Mouse (Mus musculus) neural tube, embryonic 14.5 days (tissue): ENCODE measurements around the gene Naa80. TPM values are rescaled to one million over a fixed set of nuclear protein-coding genes. Genes with fewer than 3 reads are reported as not detected.
"Not testable (repeated sequence)": the region's sequence is repeated elsewhere in the genome, so short reads cannot be mapped to it uniquely, and the experiment has no call there.

Experiments
- ATAC-seq: fragments of 200-750 bp; cut with Nextera tagmentation; 2 replicates; pipeline ENCODE4 v1.8.0; 2017; ENCODE audit warnings: low read depth, mild to moderate bottlenecking, moderate TSS enrichment, moderate library complexity
- H3K27ac ChIP-seq: fragments of 300-500 bp; sonication (generic); 2 replicates; pipeline ENCODE4 v1.5.1; 2014; ENCODE audit warnings: low read depth, mild to moderate bottlenecking, control low read depth, low read length, moderate library complexity, mixed read lengths
- H3K27me3 ChIP-seq: fragments of 300-500 bp; sonication (generic); 2 replicates; pipeline ENCODE4 v1.6.1; 2014; ENCODE audit warnings: low read length; ENCODE audit not compliant: control insufficient read depth, insufficient read depth
- H3K36me3 ChIP-seq: fragments of 300-500 bp; sonication (generic); 2 replicates; pipeline ENCODE4 v1.6.1; 2014; ENCODE audit warnings: low read length, mixed read lengths; ENCODE audit not compliant: control insufficient read depth, insufficient read depth
- H3K4me1 ChIP-seq: fragments of 300-500 bp; sonication (generic); 2 replicates; pipeline ENCODE4 v1.6.1; 2014; ENCODE audit warnings: low read length; ENCODE audit not compliant: control insufficient read depth, insufficient read depth
- H3K4me2 ChIP-seq: fragments of 300-500 bp; sonication (generic); 2 replicates; pipeline ENCODE4 v1.6.1; 2014; ENCODE audit warnings: mild to moderate bottlenecking, low read depth, low read length, control low read depth
- H3K4me3 ChIP-seq: fragments of 300-500 bp; sonication (generic); 2 replicates; pipeline ENCODE4 v1.5.1; 2014; ENCODE audit warnings: low read depth, low read length, control low read depth, mixed read lengths
- H3K9ac ChIP-seq: fragments of 300-500 bp; sonication (generic); replicated peaks from 2 replicates; pipeline ENCODE4 v1.6.1; 2014; ENCODE audit warnings: low read depth, mild to moderate bottlenecking, control low read depth, low read length, mixed read lengths
- H3K9me3 ChIP-seq: fragments of 300-500 bp; sonication (generic); 2 replicates; pipeline ENCODE4 v1.6.1; 2016; ENCODE audit warnings: low read length; ENCODE audit not compliant: control insufficient read depth
- WGBS: fragments of 180-500 bp; shearing (Covaris S2); extraction: QIAGEN DNeasy Blood & Tissue Kit; methylation state at CpG from one replicate; pipeline ENCODE4 v1.1.7; 2014; 5-methylcytosine and 5-hydroxymethylcytosine counted together
- polyA plus RNA-seq: library from polyadenylated mRNA; unstranded; fragments of >200 nt; fragmentation: Nextera tagmentation; extraction: Ambion mirVana; gene quantifications from 2 replicates; pipeline ENCODE4 v1.2.1, GENCODE M21; 2014

Gene Naa80
- polyA plus RNA-seq, 1 experiment from 2014 or later: 15.6 TPM

DNA sequence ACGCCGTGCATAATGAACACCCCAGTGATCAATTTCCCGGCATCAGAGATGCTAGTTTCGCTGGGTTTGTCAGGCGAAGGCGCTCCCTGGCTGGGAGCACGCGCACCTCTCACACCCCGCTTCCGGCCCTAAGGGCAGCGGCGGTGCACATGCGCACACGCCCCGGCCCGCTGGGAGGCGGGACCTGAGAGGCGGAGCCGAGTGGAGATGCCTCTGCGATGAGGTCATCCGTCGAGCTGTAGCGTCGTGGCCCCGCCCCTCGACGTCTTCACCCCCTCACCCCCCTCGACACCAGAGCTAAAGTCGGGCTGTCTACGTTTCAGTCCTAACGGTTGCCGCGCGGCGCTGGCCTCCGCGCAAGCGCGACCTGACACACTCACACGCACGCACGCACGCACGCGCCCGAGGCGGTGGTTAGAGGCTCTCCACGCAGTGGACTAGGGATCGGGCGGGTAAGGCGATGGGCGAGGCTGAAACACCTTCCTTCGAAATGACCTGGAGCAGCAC lies 24.3 kb upstream of the Naa80 start:
- no peaks in the 10 kb centered on the region for H3K9me3 ChIP-seq
- H3K4me2 ChIP-seq: peak overlapping the region; percentile 96
- under 1% methylated on average over 43 of the region's 53 CpGs for WGBS
- H3K4me3 ChIP-seq: peak overlapping the region; percentile 72
- peaks cover 24% of the 10 kb centered on the region for H3K27me3 ChIP-seq
- peak overlapping the region; percentile 78 for H3K9ac ChIP-seq
- H3K4me1 ChIP-seq: peaks cover 17% of the 10 kb centered on the region
- peak; percentile 93 for ATAC-seq
- H3K27ac ChIP-seq: peak overlapping the region; percentile 81
- H3K36me3 ChIP-seq: peaks cover 18% of the 10 kb centered on the region

DNA sequence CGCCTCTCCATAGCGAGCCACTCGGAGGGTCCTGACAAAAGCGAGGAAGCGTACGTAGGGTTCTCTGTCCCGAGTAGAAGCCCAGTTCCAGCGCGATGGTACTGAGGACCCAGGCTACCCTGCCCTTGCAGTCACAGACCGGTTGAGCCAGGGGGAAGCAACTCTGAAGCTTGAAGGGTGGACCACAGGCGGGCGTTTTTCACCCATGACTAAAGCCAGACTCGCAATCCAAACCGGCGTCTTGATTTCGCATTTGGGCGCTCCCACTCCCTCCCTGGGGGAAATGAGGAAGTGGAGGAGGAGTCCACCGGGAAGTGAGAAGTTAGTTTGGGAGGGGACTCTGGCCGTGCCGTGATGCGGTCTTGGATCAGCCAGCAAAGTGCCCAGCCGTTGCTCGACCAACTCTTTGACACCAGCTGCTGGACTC lies 23.6 kb upstream of the Naa80 start:
- Histone ChIP-seq H3K9ac (peak overlapping the region; percentile 78), H3K9me3 (no peaks in the 10 kb centered on the region), H3K4me2 (peak overlapping the region; percentile 88), H3K36me3 (peaks cover 25% of the 10 kb centered on the region), H3K27ac (peak overlapping the region; percentile 79), H3K4me1 (peaks cover 17% of the 10 kb centered on the region), H3K4me3 (peak overlapping the region; percentile 72), H3K27me3 (peaks cover 24% of the 10 kb centered on the region)
- peak; percentile 30 for ATAC-seq
- WGBS: under 1% methylated on average over 23 of the region's 23 CpGs

DNA sequence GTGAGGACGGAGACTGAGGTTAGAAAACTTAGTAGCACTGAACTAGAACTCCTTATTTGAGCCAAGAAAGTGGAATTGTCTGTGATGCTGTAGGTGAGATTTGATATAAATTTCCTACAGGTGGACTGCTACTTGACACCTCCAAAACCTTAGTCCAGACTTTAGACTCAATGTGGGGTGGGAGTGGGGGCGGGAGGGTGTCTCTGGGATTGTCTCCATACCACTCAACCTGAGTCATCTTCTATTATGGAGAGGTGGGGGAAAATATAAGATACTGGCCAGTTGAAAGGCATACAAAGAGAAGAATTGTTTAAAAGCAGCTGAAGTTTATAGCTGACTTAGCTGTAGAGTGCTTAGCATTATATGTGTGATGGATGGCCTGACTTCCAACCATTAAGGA lies 23.0 kb upstream of the Naa80 start:
- peak overlapping the region; percentile 72 for H3K4me3 ChIP-seq
- peaks cover 30% of the 10 kb centered on the region for H3K36me3 ChIP-seq
- no peaks in the 10 kb centered on the region for H3K9me3 ChIP-seq
- H3K27me3 ChIP-seq: peaks cover 20% of the 10 kb centered on the region
- H3K9ac ChIP-seq: no peak overlapping the region
- H3K4me1 ChIP-seq: peaks cover 17% of the 10 kb centered on the region
- no peak for ATAC-seq
- WGBS: 45% methylated on average over 2 of the region's 2 CpGs
- peak overlapping the region; percentile 88 for H3K4me2 ChIP-seq
- no peak overlapping the region for H3K27ac ChIP-seq

DNA sequence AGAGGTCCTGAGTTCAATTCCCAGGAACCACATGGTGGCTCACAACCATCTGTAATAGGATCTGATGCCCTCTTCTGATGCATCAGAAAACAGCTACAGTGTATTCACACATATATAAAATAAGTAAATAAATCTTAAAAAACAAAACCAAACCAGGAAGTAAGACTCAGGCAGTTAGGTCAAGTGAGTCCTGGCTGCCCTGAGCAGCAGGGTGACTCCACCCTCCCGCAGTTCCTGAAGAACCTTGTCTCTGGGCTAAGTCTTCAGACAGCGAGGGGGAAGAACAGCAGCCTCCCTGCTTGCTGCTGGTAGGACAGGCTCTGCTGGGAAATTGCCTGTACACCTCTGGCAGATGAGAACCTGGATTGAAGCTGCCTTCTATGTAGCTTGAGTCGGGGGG lies 22.3 kb upstream of the Naa80 start:
- Histone ChIP-seq H3K27ac (no peak overlapping the region), H3K9me3 (no peaks in the 10 kb centered on the region), H3K9ac (no peak overlapping the region), H3K4me2 (peak overlapping the region; percentile 88; the same call in 1 of the 2 replicates), H3K4me3 (no peak overlapping the region), H3K36me3 (peaks cover 36% of the 10 kb centered on the region), H3K4me1 (peaks cover 15% of the 10 kb centered on the region), H3K27me3 (peaks cover 17% of the 10 kb centered on the region)
- no peak for ATAC-seq
- 78% methylated on average over 3 of the region's 3 CpGs for WGBS

DNA sequence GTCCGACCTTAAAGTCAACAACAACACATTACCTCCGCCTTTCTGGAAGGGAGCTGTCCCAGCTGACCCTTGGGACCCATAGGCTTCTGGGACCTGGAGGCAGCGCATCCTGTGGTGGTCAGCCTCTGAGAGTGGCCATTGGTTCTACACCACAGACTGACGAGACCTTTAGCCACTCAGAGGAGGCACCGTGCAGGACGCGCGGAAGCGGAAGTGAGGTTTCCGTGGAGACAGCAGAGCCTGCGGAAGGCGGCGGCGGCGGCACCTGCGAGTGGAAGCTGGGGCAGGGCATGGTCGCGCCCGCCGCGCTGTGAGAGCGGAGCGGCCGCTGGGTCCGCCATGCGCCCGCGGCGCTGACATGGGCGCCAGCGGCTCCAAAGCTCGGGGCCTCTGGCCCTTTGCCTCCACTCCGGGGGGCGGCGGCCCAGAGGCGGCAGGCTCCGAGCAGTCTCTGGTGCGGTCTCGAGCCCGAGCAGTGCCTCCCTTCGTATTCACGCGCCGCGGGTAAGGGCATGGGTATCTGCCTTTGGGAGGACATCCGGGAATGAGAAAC lies 15.6 kb upstream of the Naa80 start, which contains the start of gene Tusc2:
TSS of gene Tusc2 (plus strand) at position 227 of the 553 bp plus-strand sequence.
- H3K9me3 ChIP-seq: no peaks in the 10 kb centered on the region
- peak within 1 kb of the TSS; percentile 90 for H3K4me3 ChIP-seq
- no peaks in the 10 kb centered on the region for H3K27me3 ChIP-seq
- peak within 1 kb of the TSS; percentile 84 for H3K4me2 ChIP-seq
- peak; percentile 95 for ATAC-seq
- peak within 1 kb of the TSS; percentile 73 for H3K27ac ChIP-seq
- H3K9ac ChIP-seq: peak within 1 kb of the TSS; percentile 86
- H3K36me3 ChIP-seq: peaks cover 44% of the 10 kb centered on the region
- peaks cover 25% of the 10 kb centered on the region for H3K4me1 ChIP-seq
- WGBS: under 1% methylated on average over 41 of the region's 46 CpGs

DNA sequence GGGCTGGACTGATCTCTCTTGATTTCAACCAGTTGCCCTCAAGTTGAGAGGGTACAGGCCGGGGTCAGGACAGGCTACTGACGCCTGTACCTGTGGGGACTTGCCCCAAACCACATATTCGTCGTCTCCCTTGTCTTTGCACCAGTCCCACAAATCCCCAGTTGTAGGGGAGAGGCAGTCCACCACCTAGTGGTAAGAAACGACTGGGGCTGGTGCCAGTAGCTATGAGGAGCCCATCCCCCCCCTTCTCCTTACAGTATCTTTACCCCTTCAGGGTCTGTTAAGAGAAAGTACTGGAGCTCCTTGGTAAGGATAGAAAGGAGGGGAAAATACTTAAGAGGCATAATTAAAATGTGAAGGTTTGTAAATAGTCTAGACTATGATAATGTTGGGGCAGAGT lies 13.1 kb upstream of the Naa80 start:
- WGBS: 53% methylated on average over 5 of the region's 5 CpGs
- H3K4me2 ChIP-seq: not testable (repeated sequence)
- H3K4me1 ChIP-seq: peaks cover 38% of the 10 kb centered on the region

DNA sequence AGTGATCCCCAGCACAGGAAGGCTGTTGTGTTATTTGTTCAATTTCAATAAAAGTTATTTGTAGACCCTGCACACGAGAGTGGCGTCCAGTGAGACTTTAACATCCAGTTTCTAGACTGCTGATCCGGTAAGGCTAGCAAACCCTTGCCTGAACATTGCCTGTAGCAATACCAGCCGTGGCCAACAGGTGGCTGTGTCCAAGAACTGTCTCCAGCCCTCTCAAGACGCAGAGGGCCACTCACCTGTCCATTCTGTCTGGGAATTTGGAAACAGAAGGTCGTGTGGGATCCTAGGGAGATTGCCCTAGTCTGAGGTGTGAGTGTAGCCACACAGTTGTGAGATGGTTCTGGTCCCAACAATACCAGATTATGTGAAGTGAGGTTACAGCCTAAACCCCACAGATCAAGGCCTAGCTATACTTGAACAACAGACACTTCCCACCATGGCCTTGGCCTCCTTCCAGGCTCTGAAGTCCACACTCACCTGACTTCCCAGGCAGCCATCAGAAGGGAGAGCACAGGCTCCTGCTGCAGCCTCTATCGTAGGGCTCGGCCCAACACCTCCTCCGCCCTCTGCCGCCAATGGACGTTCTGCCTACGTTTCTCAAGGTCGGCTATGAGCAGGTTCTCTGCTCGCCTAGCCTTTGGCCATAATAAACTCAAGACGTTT lies 12.5 kb upstream of the Naa80 start:
- no peak for ATAC-seq
- H3K4me3 ChIP-seq: no peak overlapping the region
- H3K27ac ChIP-seq: peak overlapping the region; percentile 17; the same call in 1 of the 2 replicates
- no peaks in the 10 kb centered on the region for H3K27me3 ChIP-seq
- 0 out of 2 replicates have a peak overlapping the region, but pooled peaks have one; percentile 6 for H3K4me2 ChIP-seq
- H3K9ac ChIP-seq: no peak overlapping the region
- H3K9me3 ChIP-seq: no peaks in the 10 kb centered on the region
- peaks cover 44% of the 10 kb centered on the region for H3K4me1 ChIP-seq
- 63% methylated on average over 15 of the region's 15 CpGs for WGBS
- H3K36me3 ChIP-seq: peaks cover 21% of the 10 kb centered on the region

More for the DNA sequence above, 13.1 kb upstream of the Naa80 start:
- H3K9me3 ChIP-seq, ATAC-seq, H3K27ac ChIP-seq, H3K4me3 ChIP-seq, H3K9ac ChIP-seq, H3K27me3 ChIP-seq: not testable (repeated sequence)
- peaks cover 22% of the 10 kb centered on the region for H3K36me3 ChIP-seq

DNA sequence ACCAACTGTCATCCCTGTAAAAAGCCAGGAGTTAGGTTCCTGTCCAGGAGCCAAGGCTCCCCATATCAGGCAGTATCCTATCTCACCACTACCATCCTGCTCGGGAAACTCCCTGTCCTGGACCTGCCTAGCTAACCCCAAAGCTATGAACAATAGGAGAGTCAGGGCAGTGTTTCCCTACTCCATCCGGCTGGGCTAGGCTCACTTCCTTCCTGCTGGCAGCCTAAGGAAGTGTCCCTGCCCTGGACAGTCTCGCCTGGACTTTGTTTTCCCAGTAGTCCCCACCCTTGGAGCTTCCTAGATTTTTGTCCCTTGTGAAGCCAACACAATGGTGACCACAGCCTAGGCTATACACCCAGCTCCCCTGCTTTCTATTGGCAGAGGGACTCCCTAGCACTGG lies 11.8 kb upstream of the Naa80 start:
- Histone ChIP-seq H3K27me3 (no peaks in the 10 kb centered on the region), H3K4me1 (peaks cover 48% of the 10 kb centered on the region), H3K4me3 (no peak overlapping the region), H3K27ac (no peak overlapping the region; the same call in 1 of the 2 replicates), H3K9ac (no peak overlapping the region), H3K4me2 (no peak overlapping the region), H3K36me3 (peaks cover 20% of the 10 kb centered on the region), H3K9me3 (no peaks in the 10 kb centered on the region)
- 70% methylated on average over 3 of the region's 3 CpGs for WGBS
- no peak for ATAC-seq

DNA sequence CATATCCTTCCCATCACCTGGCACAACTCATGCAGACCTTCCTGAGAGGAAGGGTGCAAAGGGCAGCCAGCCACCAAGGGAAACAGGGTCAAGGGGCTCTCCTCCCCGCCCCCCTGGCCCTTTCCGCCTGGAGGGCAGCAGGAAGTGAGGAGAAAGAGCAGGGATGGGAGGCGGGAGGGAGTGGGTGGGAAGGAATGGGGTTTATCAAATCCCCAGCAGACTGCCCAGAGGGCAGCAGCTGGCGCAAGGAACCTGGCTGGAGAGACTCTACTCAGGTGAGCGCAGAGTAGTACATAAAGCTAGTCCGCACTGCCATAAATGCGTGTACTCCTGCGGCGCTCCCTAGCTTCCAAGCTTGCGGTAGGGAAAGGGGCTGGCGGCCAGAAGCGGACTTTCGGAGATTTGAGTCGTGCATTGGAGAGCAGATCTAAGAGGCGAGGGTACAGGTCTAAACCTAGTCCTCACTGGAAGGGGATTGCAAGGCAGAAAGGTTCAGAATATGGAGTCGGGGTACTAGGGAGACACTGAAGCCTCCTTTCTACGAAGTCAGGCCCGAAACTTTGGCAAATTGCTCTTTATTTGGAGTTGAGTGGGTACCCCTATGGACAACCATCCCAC lies 10.9 kb upstream of the Naa80 start, which contains the start of gene Hyal2:
TSS of gene Hyal2 (plus strand) at position 244 of the 618 bp plus-strand sequence.
- peak within 1 kb of the TSS; percentile 88 for H3K4me3 ChIP-seq
- ATAC-seq: no peak
- H3K36me3 ChIP-seq: peaks cover 27% of the 10 kb centered on the region
- peak within 1 kb of the TSS; percentile 85 for H3K27ac ChIP-seq
- H3K9ac ChIP-seq: peak within 1 kb of the TSS; percentile 86
- no peaks in the 10 kb centered on the region for H3K27me3 ChIP-seq
- WGBS: 10% methylated on average over 18 of the region's 18 CpGs
- H3K4me2 ChIP-seq: peak within 1 kb of the TSS; percentile 95
- no peaks in the 10 kb centered on the region for H3K9me3 ChIP-seq
- H3K4me1 ChIP-seq: peaks cover 45% of the 10 kb centered on the region
